Mouse (Mus musculus): ENCODE results near the gene Fbln7. TPM values are rescaled to one million over a fixed set of nuclear protein-coding genes. Genes with fewer than 3 reads are reported as not detected.

Gene Fbln7
- polyA plus RNA-seq (2015; fragmentation: Nextera tagmentation; extraction: Ambion mirVana): 2.0 and 2.1 TPM in 2 replicates

- 92% methylated on average over 9 of the region's 9 CpGs for WGBS
- Histone ChIP-seq H3K36me3 (no peaks in the 10 kb centered on the region), H3K4me3 (peak within 1 kb of the TSS; percentile 50), H3K9ac (replicated peaks) (peak within 1 kb of the TSS; percentile 55), H3K9me3 (no peaks in the 10 kb centered on the region), H3K4me1 (peaks cover 14% of the 10 kb centered on the region), H3K27ac (replicated peaks) (no peak within 1 kb of the TSS), H3K4me2 (replicated peaks) (peak within 1 kb of the TSS; percentile 94), H3K27me3 (peaks cover 4% of the 10 kb centered on the region; the same call in 1 of the 2 replicates)
- ATAC-seq (replicated peaks): no peak
Measured at GRCm38 (mm10) chr2:128862636-128863035, at the start of gene Fbln7. Gene Fbln7 (plus strand): TSS chr2:128862981.

GRCm38 (mm10) chr2:128816311-128816710, 46.5 kb upstream of the Fbln7 start:
- Histone ChIP-seq H3K4me3 (no peak overlapping the region), H3K27ac (replicated peaks) (no peak overlapping the region), H3K9ac (replicated peaks) (no peak overlapping the region), H3K27me3 (no peaks in the 10 kb centered on the region), H3K36me3 (no peaks in the 10 kb centered on the region), H3K4me1 (peaks cover 18% of the 10 kb centered on the region), H3K9me3 (no peaks in the 10 kb centered on the region), H3K4me2 (replicated peaks) (no peak overlapping the region)
- WGBS: 78% methylated on average over 1 of the region's 1 CpGs
- ATAC-seq (replicated peaks): no peak

GRCm38 (mm10) chr2:128816916-128817315, 45.9 kb upstream of the Fbln7 start:
- H3K9ac ChIP-seq (replicated peaks): no peak overlapping the region
- 30% methylated on average over 6 of the region's 6 CpGs for WGBS
- peak overlapping the region; percentile 65 for H3K4me3 ChIP-seq
- no peaks in the 10 kb centered on the region for H3K27me3 ChIP-seq
- H3K4me1 ChIP-seq: peaks cover 18% of the 10 kb centered on the region
- H3K9me3 ChIP-seq: no peaks in the 10 kb centered on the region
- H3K36me3 ChIP-seq: no peaks in the 10 kb centered on the region
- peak overlapping the region; percentile 94; the same call in 1 of the 2 replicates for H3K27ac ChIP-seq (replicated peaks)
- peak overlapping the region; percentile 70 for H3K4me2 ChIP-seq (replicated peaks)
- ATAC-seq (replicated peaks): no peak; the same call in 1 of the 2 replicates

DNA sequence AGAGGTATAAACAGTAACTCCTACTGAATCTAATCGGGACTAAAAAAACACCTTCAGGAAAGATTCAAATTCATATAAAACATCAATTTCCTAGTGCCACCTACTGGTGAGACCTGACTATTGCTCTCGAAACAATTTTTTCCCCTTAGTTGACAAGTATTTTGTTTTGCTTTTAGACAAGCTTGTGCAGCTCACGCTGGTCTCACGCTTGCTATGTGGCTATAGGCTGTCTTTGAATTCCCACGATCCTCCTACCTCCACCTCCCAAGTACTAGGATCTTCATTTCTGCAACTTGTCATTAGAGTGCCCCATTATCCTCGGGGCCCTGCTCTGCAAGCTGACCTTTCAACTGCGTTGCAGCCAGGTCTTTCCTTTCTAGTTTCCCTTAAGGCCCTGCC, 45.4 kb upstream of the Fbln7 start:
- peak overlapping the region; percentile 65 for H3K4me3 ChIP-seq
- WGBS: under 1% methylated on average over 7 of the region's 7 CpGs
- peak overlapping the region; percentile 94 for H3K27ac ChIP-seq (replicated peaks)
- H3K27me3 ChIP-seq: no peaks in the 10 kb centered on the region
- H3K9ac ChIP-seq (replicated peaks): peak overlapping the region; percentile 47; the same call in 1 of the 2 replicates
- ATAC-seq (replicated peaks): peak; percentile 67
- no peaks in the 10 kb centered on the region for H3K36me3 ChIP-seq
- H3K4me2 ChIP-seq (replicated peaks): peak overlapping the region; percentile 70
- H3K9me3 ChIP-seq: no peaks in the 10 kb centered on the region
- peaks cover 18% of the 10 kb centered on the region for H3K4me1 ChIP-seq

- Histone ChIP-seq H3K27me3 (no peaks in the 10 kb centered on the region), H3K9me3 (no peaks in the 10 kb centered on the region), H3K9ac (replicated peaks) (peak within 1 kb of the TSS; percentile 62), H3K36me3 (no peaks in the 10 kb centered on the region), H3K4me3 (peak within 1 kb of the TSS; percentile 65), H3K27ac (replicated peaks) (peak within 1 kb of the TSS; percentile 94), H3K4me2 (replicated peaks) (peak within 1 kb of the TSS; percentile 70), H3K4me1 (peaks cover 18% of the 10 kb centered on the region)
- ATAC-seq (replicated peaks): peak; percentile 97
- WGBS: under 1% methylated on average over 59 of the region's 59 CpGs
Measured at GRCm38 (mm10) chr2:128817786-128818681, 44.7 kb upstream of the Fbln7 start, which contains the start of gene Tmem87b. Gene Tmem87b (plus strand): TSS chr2:128818118.

- 10% methylated on average over 14 of the region's 14 CpGs for WGBS
- peak overlapping the region; percentile 70 for H3K4me2 ChIP-seq (replicated peaks)
- H3K9me3 ChIP-seq: no peaks in the 10 kb centered on the region
- peak overlapping the region; percentile 65 for H3K4me3 ChIP-seq
- H3K27ac ChIP-seq (replicated peaks): peak overlapping the region; percentile 94
- H3K9ac ChIP-seq (replicated peaks): peak overlapping the region; percentile 62
- peaks cover 18% of the 10 kb centered on the region for H3K4me1 ChIP-seq
- no peaks in the 10 kb centered on the region for H3K27me3 ChIP-seq
- H3K36me3 ChIP-seq: 0 out of 2 replicates have a peak, but pooled peaks cover 2% of the 10 kb centered on the region
- no peak for ATAC-seq (replicated peaks)
Measured at GRCm38 (mm10) chr2:128818956-128819643, 43.7 kb upstream of the Fbln7 start.

DNA sequence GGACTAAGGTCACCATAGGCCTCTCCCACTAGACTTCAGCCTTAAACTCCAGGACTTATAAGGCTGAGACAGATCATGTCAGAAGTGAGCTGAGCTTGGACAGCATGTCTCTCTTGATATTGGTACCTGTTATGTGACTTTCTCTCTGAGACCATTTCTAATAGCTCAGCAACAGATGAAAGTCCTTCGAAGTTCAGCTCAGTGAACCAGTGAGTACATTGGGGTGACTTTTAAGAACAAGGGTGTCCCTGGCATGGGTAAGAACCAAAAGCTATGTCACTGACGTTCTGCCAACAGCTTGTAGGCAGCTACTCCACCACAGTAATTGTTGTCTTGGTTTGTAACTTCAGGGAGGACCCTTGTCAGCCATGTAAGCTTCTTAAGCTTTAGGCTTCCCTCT, 42.1 kb upstream of the Fbln7 start:
- Histone ChIP-seq H3K27ac (replicated peaks) (no peak overlapping the region), H3K9ac (replicated peaks) (no peak overlapping the region), H3K4me1 (peaks cover 18% of the 10 kb centered on the region), H3K27me3 (no peaks in the 10 kb centered on the region), H3K4me3 (no peak overlapping the region), H3K4me2 (replicated peaks) (no peak overlapping the region), H3K36me3 (peaks cover 8% of the 10 kb centered on the region; the same call in 1 of the 2 replicates), H3K9me3 (no peaks in the 10 kb centered on the region)
- WGBS: 86% methylated on average over 2 of the region's 2 CpGs
- no peak for ATAC-seq (replicated peaks)

GRCm38 (mm10) chr2:128823893-128824292, 38.9 kb upstream of the Fbln7 start:
- WGBS: 85% methylated on average over 5 of the region's 5 CpGs
- ATAC-seq (replicated peaks): no peak
- no peaks in the 10 kb centered on the region for H3K27me3 ChIP-seq
- no peak overlapping the region for H3K4me2 ChIP-seq (replicated peaks)
- H3K27ac ChIP-seq (replicated peaks): no peak overlapping the region
- no peak overlapping the region for H3K9ac ChIP-seq (replicated peaks)
- peaks cover 25% of the 10 kb centered on the region for H3K36me3 ChIP-seq
- no peak overlapping the region for H3K4me3 ChIP-seq
- no peaks in the 10 kb centered on the region for H3K9me3 ChIP-seq
- peaks cover 11% of the 10 kb centered on the region for H3K4me1 ChIP-seq

DNA sequence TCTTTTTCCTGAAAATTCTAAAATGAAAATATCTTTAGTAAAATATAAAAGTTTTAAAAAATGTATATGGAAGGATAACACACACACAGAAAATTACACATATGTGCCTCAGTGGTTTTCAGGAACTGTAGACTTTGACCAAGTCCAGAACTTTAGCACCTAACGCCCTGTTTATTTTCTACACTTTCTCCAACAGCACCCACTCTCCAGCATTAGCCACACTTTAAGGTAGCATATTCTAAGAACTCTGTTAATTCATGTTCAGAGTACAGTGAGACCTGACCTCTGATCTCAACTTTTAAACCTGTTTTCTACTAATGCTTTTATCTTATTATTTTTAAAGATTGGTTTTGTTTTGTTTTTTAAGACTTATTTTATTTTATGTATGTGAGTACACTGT, 35.0 kb upstream of the Fbln7 start:
- H3K9ac ChIP-seq (replicated peaks): no peak overlapping the region
- no peak overlapping the region for H3K27ac ChIP-seq (replicated peaks)
- no peak overlapping the region for H3K4me2 ChIP-seq (replicated peaks)
- no peaks in the 10 kb centered on the region for H3K27me3 ChIP-seq
- H3K4me3 ChIP-seq: no peak overlapping the region
- H3K4me1 ChIP-seq: no peaks in the 10 kb centered on the region
- 98% methylated on average over 1 of the region's 1 CpGs for WGBS
- H3K36me3 ChIP-seq: peaks cover 55% of the 10 kb centered on the region
- H3K9me3 ChIP-seq: no peaks in the 10 kb centered on the region
- no peak for ATAC-seq (replicated peaks)

DNA sequence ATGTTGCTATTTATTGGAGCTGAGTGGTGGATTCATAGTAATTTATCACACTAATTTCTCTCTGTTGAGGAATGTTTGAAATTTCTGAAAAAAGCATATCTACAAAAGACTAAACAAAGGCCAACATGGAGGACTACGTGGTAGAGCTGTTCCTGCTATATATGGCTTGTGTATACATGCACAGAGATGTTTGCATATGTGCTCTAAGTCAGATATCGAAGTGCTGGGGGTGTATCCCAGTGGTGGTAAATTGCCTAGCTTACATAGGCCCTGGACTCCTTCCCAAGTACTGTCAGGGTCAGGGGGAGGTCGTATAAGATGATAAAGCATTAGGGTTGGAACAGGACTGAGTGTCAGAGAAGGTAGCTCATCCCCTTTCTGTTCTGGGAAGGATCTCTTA, 30.2 kb upstream of the Fbln7 start:
- Histone ChIP-seq H3K4me1 (no peaks in the 10 kb centered on the region), H3K27ac (replicated peaks) (no peak overlapping the region), H3K4me2 (replicated peaks) (no peak overlapping the region), H3K27me3 (no peaks in the 10 kb centered on the region), H3K4me3 (no peak overlapping the region), H3K9ac (replicated peaks) (no peak overlapping the region), H3K36me3 (peaks cover 77% of the 10 kb centered on the region), H3K9me3 (no peaks in the 10 kb centered on the region)
- 84% methylated on average over 3 of the region's 3 CpGs for WGBS
- ATAC-seq (replicated peaks): no peak

- 95% methylated on average over 2 of the region's 2 CpGs for WGBS
- H3K4me2 ChIP-seq (replicated peaks): no peak overlapping the region
- no peak overlapping the region for H3K27ac ChIP-seq (replicated peaks)
- no peak overlapping the region for H3K4me3 ChIP-seq
- H3K36me3 ChIP-seq: peaks cover 81% of the 10 kb centered on the region
- no peaks in the 10 kb centered on the region for H3K9me3 ChIP-seq
- H3K9ac ChIP-seq (replicated peaks): no peak overlapping the region
- H3K27me3 ChIP-seq: no peaks in the 10 kb centered on the region
- no peaks in the 10 kb centered on the region for H3K4me1 ChIP-seq
- no peak for ATAC-seq (replicated peaks)
Measured at GRCm38 (mm10) chr2:128833035-128833434, 29.7 kb upstream of the Fbln7 start.

GRCm38 (mm10) chr2:128833435-128833834, 29.3 kb upstream of the Fbln7 start:
- Histone ChIP-seq H3K36me3 (peaks cover 80% of the 10 kb centered on the region), H3K4me1 (no peaks in the 10 kb centered on the region), H3K9me3 (no peaks in the 10 kb centered on the region), H3K27ac (replicated peaks) (no peak overlapping the region), H3K4me3 (no peak overlapping the region), H3K9ac (replicated peaks) (no peak overlapping the region), H3K4me2 (replicated peaks) (no peak overlapping the region), H3K27me3 (no peaks in the 10 kb centered on the region)
- ATAC-seq (replicated peaks): no peak
- 96% methylated on average over 2 of the region's 2 CpGs for WGBS
